Mouse (Mus musculus) liver, embryonic 12.5 days (tissue): ENCODE measurements around the gene Osbpl10. TPM values are rescaled to one million over a fixed set of nuclear protein-coding genes. Genes with fewer than 3 reads are reported as not detected.
"Not testable (repeated sequence)": the region's sequence is repeated elsewhere in the genome, so short reads cannot be mapped to it uniquely, and the experiment has no call there.

Experiments
- ATAC-seq: fragments of 200-750 bp; cut with Nextera tagmentation; 2 replicates; pipeline ENCODE4 v1.8.0; 2017; ENCODE audit warnings: moderate number of reproducible peaks, mild to moderate bottlenecking, moderate library complexity
- H3K27ac ChIP-seq: fragments of 300-500 bp; sonication (generic); 2 replicates; pipeline ENCODE4 v1.5.1; 2016; ENCODE audit warnings: mild to moderate bottlenecking
- H3K27me3 ChIP-seq: fragments of 300-500 bp; sonication (generic); replicated peaks from 2 replicates; pipeline ENCODE4 v1.6.1; 2016; ENCODE audit warnings: mild to moderate bottlenecking, moderate library complexity
- H3K36me3 ChIP-seq: fragments of 300-500 bp; sonication (generic); 2 replicates; pipeline ENCODE4 v1.6.1; 2016; ENCODE audit warnings: mild to moderate bottlenecking, moderate library complexity
- H3K4me1 ChIP-seq: fragments of 300-500 bp; sonication (generic); 2 replicates; pipeline ENCODE4 v1.6.1; 2016
- H3K4me2 ChIP-seq: fragments of 300-500 bp; sonication (generic); 2 replicates; pipeline ENCODE4 v1.6.1; 2016; ENCODE audit warnings: mild to moderate bottlenecking, moderate library complexity
- H3K4me3 ChIP-seq: fragments of 300-500 bp; sonication (generic); 2 replicates; pipeline ENCODE4 v1.5.1; 2016; ENCODE audit warnings: mild to moderate bottlenecking, moderate library complexity
- H3K9ac ChIP-seq: fragments of 300-500 bp; sonication (generic); 2 replicates; pipeline ENCODE4 v1.6.1; 2016; ENCODE audit warnings: mild to moderate bottlenecking, moderate library complexity
- H3K9me3 ChIP-seq: fragments of 300-500 bp; sonication (generic); replicated peaks from 2 replicates; pipeline ENCODE4 v1.6.1; 2016; ENCODE audit warnings: mild to moderate bottlenecking, moderate library complexity
- WGBS: fragments of 180-500 bp; shearing (Covaris S2); methylation state at CpG from one replicate; pipeline ENCODE4 v1.1.7; 2016; ENCODE audit not compliant: insufficient replicate concordance; 5-methylcytosine and 5-hydroxymethylcytosine counted together
- polyA plus RNA-seq: library from polyadenylated mRNA; unstranded; fragments of >200 nt; fragmentation: Nextera tagmentation; extraction: Ambion mirVana; gene quantifications from 2 replicates; pipeline ENCODE4 v1.2.1, GENCODE M21; 2016

The Osbpl10 gene
- polyA plus RNA-seq, 1 experiment from 2014 or later, result 0.55 TPM

GRCm38 (mm10) chr9:114952866-114953265 lies 25.5 kb upstream of the Osbpl10 start:
- no peaks in the 10 kb centered on the region for H3K36me3 ChIP-seq
- H3K4me1 ChIP-seq, result peaks cover 10% of the 10 kb centered on the region
- no peak overlapping the region for H3K9ac ChIP-seq
- H3K4me2 ChIP-seq, result no peak overlapping the region
- no peaks in the 10 kb centered on the region; the same call in 1 of the 2 replicates for H3K9me3 ChIP-seq
- ATAC-seq, result no peak
- H3K4me3 ChIP-seq, result no peak overlapping the region
- H3K27ac ChIP-seq, result no peak overlapping the region
- no peaks in the 10 kb centered on the region for H3K27me3 ChIP-seq
- WGBS, result 15% methylated on average over 1 of the region's 1 CpGs

GRCm38 (mm10) chr9:114955340-114955739 lies 23.0 kb upstream of the Osbpl10 start:
- peaks cover 7% of the 10 kb centered on the region for H3K4me1 ChIP-seq
- H3K9me3 ChIP-seq, result no peaks in the 10 kb centered on the region; the same call in 1 of the 2 replicates
- H3K4me3 ChIP-seq, result no peak overlapping the region
- no peak overlapping the region for H3K27ac ChIP-seq
- H3K9ac ChIP-seq, result no peak overlapping the region
- H3K36me3 ChIP-seq, result no peaks in the 10 kb centered on the region
- H3K4me2 ChIP-seq, result no peak overlapping the region
- H3K27me3 ChIP-seq, result no peaks in the 10 kb centered on the region
- no peak for ATAC-seq
- WGBS, result 86% methylated on average over 11 of the region's 11 CpGs

DNA sequence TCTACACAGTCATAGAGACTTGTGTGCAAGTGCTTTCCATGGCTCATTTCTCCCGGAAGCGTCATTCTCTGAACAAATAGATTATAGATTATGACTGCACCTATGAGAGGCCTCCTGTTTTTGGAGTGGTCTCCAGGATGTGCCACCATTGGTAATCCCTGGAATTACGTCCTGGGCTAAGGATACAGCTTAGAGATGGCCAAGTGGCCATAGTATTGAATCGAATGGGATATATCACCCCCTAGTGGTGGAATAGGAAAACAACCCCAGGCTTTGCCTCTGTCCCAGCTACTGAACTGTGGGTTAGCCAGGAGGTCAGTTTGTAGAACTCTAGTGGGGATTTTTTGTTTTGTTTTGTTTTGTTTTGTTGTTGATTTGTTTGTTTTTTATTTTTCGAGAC lies 21.4 kb upstream of the Osbpl10 start:
- Histone ChIP-seq H3K27ac (no peak overlapping the region), H3K9me3 (no peaks in the 10 kb centered on the region; the same call in 1 of the 2 replicates), H3K9ac (no peak overlapping the region), H3K4me1 (peaks cover 4% of the 10 kb centered on the region; the same call in 1 of the 2 replicates), H3K27me3 (no peaks in the 10 kb centered on the region), H3K4me2 (no peak overlapping the region), H3K4me3 (no peak overlapping the region), H3K36me3 (no peaks in the 10 kb centered on the region)
- 35% methylated on average over 5 of the region's 5 CpGs for WGBS
- no peak for ATAC-seq

DNA sequence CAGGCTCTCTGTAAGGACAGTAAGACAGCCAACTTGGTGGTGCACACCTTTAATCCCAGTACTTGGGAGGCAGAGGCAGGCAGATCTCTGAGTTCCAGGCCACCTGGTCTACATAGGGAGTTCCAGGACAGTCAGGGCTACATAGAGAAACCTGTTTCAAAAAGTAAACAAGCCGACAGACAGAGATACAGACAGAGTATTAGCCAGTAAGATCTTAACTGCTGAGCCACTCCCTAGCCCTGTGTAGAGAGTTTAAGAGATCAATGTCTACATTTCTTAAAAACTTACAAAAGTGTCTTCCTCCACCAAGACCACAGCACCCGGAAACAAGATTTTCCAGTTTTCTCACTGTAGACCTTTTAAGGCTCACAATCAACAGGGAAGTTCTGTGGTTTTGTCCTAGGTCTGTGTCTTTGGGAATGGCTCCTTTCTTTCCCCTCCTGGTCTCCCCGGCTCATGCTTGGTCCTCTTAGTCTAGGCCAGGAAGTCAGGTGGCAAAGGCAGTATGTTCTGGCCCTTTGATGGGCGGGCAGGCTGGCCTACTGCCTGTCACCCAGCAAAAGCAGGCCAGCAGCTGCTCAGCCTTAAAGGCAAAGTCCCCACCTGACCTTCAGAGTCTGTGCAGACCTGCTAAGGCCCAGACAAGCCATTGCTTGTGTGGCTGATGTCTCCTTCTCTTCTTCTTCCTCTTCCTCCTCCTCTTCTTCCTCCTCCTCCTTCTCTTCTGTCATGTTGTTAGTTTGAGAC lies 18.2 kb upstream of the Osbpl10 start:
- Histone ChIP-seq H3K4me3 (no peak overlapping the region), H3K27me3 (no peaks in the 10 kb centered on the region), H3K9ac (no peak overlapping the region), H3K4me2 (no peak overlapping the region), H3K27ac (no peak overlapping the region), H3K4me1 (no peaks in the 10 kb centered on the region), H3K9me3 (no peaks in the 10 kb centered on the region), H3K36me3 (no peaks in the 10 kb centered on the region)
- no peak for ATAC-seq
- WGBS, result 66% methylated on average over 4 of the region's 4 CpGs

- Histone ChIP-seq H3K4me3 (no peak overlapping the region), H3K27me3 (no peaks in the 10 kb centered on the region), H3K36me3 (no peaks in the 10 kb centered on the region), H3K9me3 (no peaks in the 10 kb centered on the region), H3K9ac (no peak overlapping the region), H3K27ac (no peak overlapping the region), H3K4me1 (no peaks in the 10 kb centered on the region), H3K4me2 (no peak overlapping the region)
- ATAC-seq, result no peak
- 73% methylated on average over 6 of the region's 6 CpGs for WGBS
Observed at GRCm38 (mm10) chr9:114960844-114961243, 17.5 kb upstream of the Osbpl10 start.

- no peaks in the 10 kb centered on the region for H3K27me3 ChIP-seq
- no peaks in the 10 kb centered on the region for H3K9me3 ChIP-seq
- no peaks in the 10 kb centered on the region for H3K4me1 ChIP-seq
- no peak for ATAC-seq
- H3K36me3 ChIP-seq, result no peaks in the 10 kb centered on the region
- no peak overlapping the region for H3K9ac ChIP-seq
- no peak overlapping the region for H3K4me3 ChIP-seq
- no peak overlapping the region for H3K4me2 ChIP-seq
- WGBS, result 52% methylated on average over 3 of the region's 3 CpGs
- H3K27ac ChIP-seq, result no peak overlapping the region
Observed at GRCm38 (mm10) chr9:114964093-114964492, 14.3 kb upstream of the Osbpl10 start.

GRCm38 (mm10) chr9:114966286-114966685 lies 12.1 kb upstream of the Osbpl10 start:
- 77% methylated on average over 7 of the region's 7 CpGs for WGBS
- H3K9me3 ChIP-seq, H3K4me1 ChIP-seq, H3K4me2 ChIP-seq, H3K9ac ChIP-seq, H3K36me3 ChIP-seq, H3K4me3 ChIP-seq, H3K27me3 ChIP-seq, ATAC-seq, H3K27ac ChIP-seq: not testable (repeated sequence)

GRCm38 (mm10) chr9:114977461-114978280 lies 698 bp upstream of the Osbpl10 start:
- H3K27ac ChIP-seq, result no peak overlapping the region
- 6% methylated on average over 31 of the region's 31 CpGs for WGBS

GRCm38 (mm10) chr9:114979969-114980368 lies 1.6 kb downstream of the Osbpl10 start:
- Histone ChIP-seq H3K9ac (no peak overlapping the region), H3K36me3 (no peaks in the 10 kb centered on the region), H3K4me3 (no peak overlapping the region), H3K4me2 (no peak overlapping the region), H3K27me3 (peaks cover 52% of the 10 kb centered on the region), H3K27ac (no peak overlapping the region), H3K9me3 (no peaks in the 10 kb centered on the region), H3K4me1 (peaks cover 10% of the 10 kb centered on the region)
- 50% methylated on average over 6 of the region's 6 CpGs for WGBS
- ATAC-seq, result no peak

More at GRCm38 (mm10) chr9:114977461-114978280, 698 bp upstream of the Osbpl10 start:
- Histone ChIP-seq H3K4me3 (peak overlapping the region; percentile 57), H3K4me2 (peak overlapping the region; percentile 75), H3K9me3 (no peaks in the 10 kb centered on the region), H3K27me3 (peaks cover 52% of the 10 kb centered on the region), H3K9ac (no peak overlapping the region), H3K4me1 (peaks cover 10% of the 10 kb centered on the region), H3K36me3 (no peaks in the 10 kb centered on the region)
- ATAC-seq, result peak; percentile 24; the same call in 1 of the 2 replicates

- Histone ChIP-seq H3K4me1 (peaks cover 8% of the 10 kb centered on the region), H3K9me3 (no peaks in the 10 kb centered on the region), H3K27ac (no peak within 1 kb of the TSS), H3K4me2 (no peak within 1 kb of the TSS), H3K4me3 (no peak within 1 kb of the TSS), H3K36me3 (no peaks in the 10 kb centered on the region), H3K9ac (no peak within 1 kb of the TSS), H3K27me3 (peaks cover 33% of the 10 kb centered on the region)
- ATAC-seq, result no peak
- 82% methylated on average over 16 of the region's 16 CpGs for WGBS
Observed at GRCm38 (mm10) chr9:114982689-114983360, 4.5 kb downstream of the Osbpl10 start, which contains the start of gene Rps27rt. Gene Rps27rt, minus strand, starts transcription at chr9:114982739.

DNA sequence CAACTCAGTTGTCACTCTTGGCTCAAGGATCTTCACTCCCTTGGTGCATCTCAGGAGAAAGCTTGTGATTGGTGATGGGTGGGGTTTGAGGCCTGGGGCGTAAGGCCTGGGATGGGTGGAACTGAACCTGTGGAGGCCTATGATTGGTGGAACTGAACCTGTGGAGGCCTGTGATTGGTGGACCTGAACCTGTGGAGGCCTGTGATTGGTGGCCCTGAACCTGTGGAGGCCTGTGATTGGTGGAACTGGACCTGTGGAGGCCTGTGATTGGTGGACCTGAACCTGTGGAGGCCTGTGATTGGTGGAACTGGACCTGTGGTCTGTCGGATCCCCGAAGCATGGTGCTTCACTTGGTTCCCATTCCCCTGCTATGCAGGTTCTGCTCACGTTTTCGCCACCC lies 7.4 kb downstream of the Osbpl10 start:
- no peaks in the 10 kb centered on the region for H3K9me3 ChIP-seq
- H3K4me2 ChIP-seq, result no peak overlapping the region
- WGBS, result 78% methylated on average over 5 of the region's 5 CpGs
- no peaks in the 10 kb centered on the region for H3K36me3 ChIP-seq
- H3K4me1 ChIP-seq, result no peaks in the 10 kb centered on the region
- H3K4me3 ChIP-seq, result no peak overlapping the region
- ATAC-seq, result no peak
- no peak overlapping the region for H3K9ac ChIP-seq
- peaks cover 4% of the 10 kb centered on the region for H3K27me3 ChIP-seq
- no peak overlapping the region for H3K27ac ChIP-seq

- Histone ChIP-seq H3K27ac (no peak overlapping the region), H3K4me1 (no peaks in the 10 kb centered on the region), H3K4me3 (no peak overlapping the region), H3K9me3 (no peaks in the 10 kb centered on the region), H3K36me3 (no peaks in the 10 kb centered on the region), H3K4me2 (no peak overlapping the region), H3K27me3 (no peaks in the 10 kb centered on the region), H3K9ac (no peak overlapping the region)
- no peak for ATAC-seq
- WGBS, result 81% methylated on average over 5 of the region's 5 CpGs
Observed at GRCm38 (mm10) chr9:114986361-114986760, 8.0 kb downstream of the Osbpl10 start.
